Mouse (Mus musculus) heart, adult 2 months (tissue): ENCODE data around the gene Ncor2. TPM values are rescaled to one million over a fixed set of nuclear protein-coding genes. Genes with fewer than 3 reads are reported as not detected.
A peak's percentile ranks its signal among the peaks of the same experiment; 100 is the strongest.

Experiments used
- DNase-seq, 2 experiments: peaks; one replicate each; pipeline ENCODE4 v3.0.0; 2021
- H3K27ac ChIP-seq: fragments of 200-600 bp; 2 replicates; pipeline ENCODE4 v1.8.1; 2022
- H3K27me3 ChIP-seq: fragments of 200-500 bp; 2 replicates; pipeline ENCODE4 v1.6.1; 2012; ENCODE audit warnings: mild to moderate bottlenecking, low read length, inconsistent platforms, mixed read lengths; ENCODE audit not compliant: control insufficient read depth, insufficient read depth
- H3K36me3 ChIP-seq: fragments of 200-500 bp; 2 replicates; pipeline ENCODE4 v1.6.1; 2012; ENCODE audit warnings: low read length, inconsistent platforms; ENCODE audit not compliant: control insufficient read depth, insufficient read depth
- H3K4me1 ChIP-seq: fragments of 200-500 bp; 2 replicates; pipeline ENCODE4 v1.6.1; 2011; ENCODE audit warnings: low read length; ENCODE audit not compliant: control insufficient read depth, insufficient read depth
- H3K4me3 ChIP-seq: fragments of 200-600 bp; 2 replicates; pipeline ENCODE4 v1.8.1; 2022
- H3K79me2 ChIP-seq: fragments of 200-500 bp; replicated peaks from 2 replicates; pipeline ENCODE4 v1.6.1; 2012; ENCODE audit warnings: mild to moderate bottlenecking, inconsistent platforms, low read length, moderate library complexity, mixed read lengths; ENCODE audit not compliant: control insufficient read depth, insufficient read depth
- H3K9ac ChIP-seq: fragments of 200-500 bp; 2 replicates; pipeline ENCODE4 v1.6.1; 2012; ENCODE audit warnings: low read depth, mild to moderate bottlenecking, control low read depth, inconsistent platforms, low read length, mixed read lengths
- CTCF ChIP-seq: fragments of 200-600 bp; IDR thresholded peaks from 2 replicates; pipeline ENCODE4 v1.8.1; 2022; ENCODE audit warnings: antibody characterized with exemption, mild to moderate bottlenecking, moderate library complexity
- EP300 ChIP-seq: fragments of 200-500 bp; IDR thresholded peaks from 2 replicates; pipeline ENCODE4 v1.6.1; 2011; ENCODE audit warnings: low read depth, low read length, control low read depth; ENCODE audit not compliant: insufficient read depth
- POLR2A ChIP-seq: fragments of 200-500 bp; IDR thresholded peaks from 2 replicates; pipeline ENCODE4 v1.6.1; 2011; ENCODE audit warnings: mild to moderate bottlenecking, low read depth, low read length, control low read depth; ENCODE audit not compliant: insufficient read depth
- WGBS: fragments of 180-500 bp; shearing (Covaris S2); methylation state at CpG from one replicate; pipeline ENCODE4 v1.1.7; 2018; 5-methylcytosine and 5-hydroxymethylcytosine counted together
- intact Hi-C: fragments of 180-260 bp; cut with DNase I; formaldehyde crosslinking; loops from one replicate; pipeline ENCODE4 v1.15.1; 2025
- polyA plus RNA-seq: library from polyadenylated mRNA; depleted of rRNA; stranded (reverse); fragments of >200 nt; gene quantifications from 2 replicates; pipeline ENCODE4 v1.2.3, GENCODE M21; 2012
- total RNA-seq, 2 experiments: library from RNA; stranded (reverse); gene quantifications; 2 replicates each; pipeline ENCODE4 v1.2.3; 2021

The Ncor2 gene
- total and polyA plus RNA-seq, 3 experiments: 39.1 to 77.5 (median 73.5) TPM

DNA sequence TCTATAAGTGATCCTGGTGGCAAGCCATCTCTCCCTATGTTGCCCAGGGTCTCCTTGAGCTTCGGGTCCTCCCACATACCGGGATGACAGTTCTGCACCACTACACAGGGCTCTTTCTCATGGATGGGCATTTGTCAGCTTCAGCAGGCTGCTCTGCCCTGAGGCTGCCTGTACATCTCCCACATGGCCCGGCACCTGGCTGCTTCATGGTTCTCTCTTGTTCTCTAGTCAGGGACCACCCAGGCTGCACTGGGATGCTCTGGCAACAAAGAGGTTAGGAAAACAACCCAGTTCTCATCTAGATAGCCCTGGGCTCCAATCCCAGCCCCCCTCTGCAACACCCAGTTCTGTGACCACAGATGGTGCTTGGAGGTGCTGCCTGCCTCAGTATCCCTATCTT is 68.3 kb downstream of the Ncor2 start:
- H3K36me3 ChIP-seq: no peaks in the 10 kb centered on the region
- H3K27me3 ChIP-seq: no peaks in the 10 kb centered on the region
- no peak overlapping the region for H3K4me3 ChIP-seq
- H3K27ac ChIP-seq: no peak overlapping the region
- H3K4me1 ChIP-seq: peaks cover 21% of the 10 kb centered on the region
- no peak overlapping the region for H3K9ac ChIP-seq
- intact Hi-C loops: no loop called here
- WGBS: 87% methylated on average over 3 of the region's 3 CpGs
- TF ChIP-seq CTCF: no peak
- TF ChIP-seq POLR2A: no peak
- TF ChIP-seq EP300: no peak
- no peak for DNase-seq
- no peaks in the 10 kb centered on the region for H3K79me2 ChIP-seq

DNA sequence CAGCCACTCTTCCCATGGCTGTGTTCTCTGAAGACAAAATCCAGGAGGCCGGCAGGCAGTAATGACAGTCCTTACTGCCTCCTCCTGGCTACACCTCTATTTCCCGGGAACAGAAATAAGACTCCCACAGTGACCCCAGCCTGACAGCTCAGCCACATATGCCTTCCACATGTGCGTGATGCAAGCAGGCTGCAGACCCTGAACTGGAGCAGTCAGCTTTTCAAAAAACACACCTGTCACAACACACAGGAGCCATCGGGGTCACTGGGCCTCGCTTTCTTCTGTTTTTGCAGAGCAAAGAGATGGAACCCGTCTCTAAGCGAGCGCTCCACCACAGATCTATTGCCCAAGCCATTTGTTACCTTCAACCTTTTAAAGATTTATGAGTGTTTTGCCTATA is 68.8 kb downstream of the Ncor2 start:
- Histone ChIP-seq H3K9ac (no peak overlapping the region), H3K27ac (no peak overlapping the region), H3K79me2 (no peaks in the 10 kb centered on the region), H3K4me1 (peaks cover 21% of the 10 kb centered on the region), H3K36me3 (no peaks in the 10 kb centered on the region), H3K27me3 (no peaks in the 10 kb centered on the region), H3K4me3 (no peak overlapping the region)
- TF ChIP-seq POLR2A: no peak
- no peak for TF ChIP-seq EP300
- no peak for TF ChIP-seq CTCF
- intact Hi-C loops: no loop called here
- DNase-seq: no peak
- 92% methylated on average over 8 of the region's 8 CpGs for WGBS

DNA sequence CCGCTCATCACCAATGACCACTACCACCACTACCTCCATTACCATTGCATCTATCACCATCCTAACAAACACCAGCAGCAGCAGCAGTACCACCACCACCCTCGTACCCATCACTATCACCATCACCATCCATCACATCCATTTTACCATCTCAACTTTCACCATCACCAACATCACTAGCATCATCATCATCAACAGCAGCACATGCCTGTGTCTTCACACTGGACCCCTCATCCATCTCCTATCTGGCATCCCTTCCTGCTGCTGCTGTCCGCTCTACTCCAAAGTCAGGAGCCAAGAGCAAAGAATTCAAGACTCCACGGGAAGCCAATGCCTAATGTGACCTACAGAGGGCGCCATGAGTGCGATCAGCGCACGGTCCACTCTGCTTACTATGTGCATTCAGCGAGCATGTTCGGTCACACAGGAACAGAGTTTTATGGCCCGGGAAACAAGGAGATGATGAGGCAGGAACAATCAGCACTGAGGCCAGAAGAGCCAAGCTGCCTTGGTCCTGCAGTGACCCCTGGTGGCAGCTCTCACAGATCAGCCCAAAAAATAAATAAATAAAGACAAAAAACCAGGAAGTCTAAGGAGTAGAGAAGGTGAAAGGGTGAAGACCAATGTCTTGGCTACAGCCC is 71.9 kb downstream of the Ncor2 start:
- intact Hi-C loops: loop anchor here (1.0 to 5.0 kb wide), 9 partner anchors 35 to 206 kb away; partner anchors contain the start of gene Ncor2
- Histone ChIP-seq H3K79me2 (no peaks in the 10 kb centered on the region), H3K4me3 (no peak overlapping the region), H3K27me3 (no peaks in the 10 kb centered on the region), H3K27ac (no peak overlapping the region), H3K9ac (no peak overlapping the region), H3K4me1 (peaks cover 19% of the 10 kb centered on the region), H3K36me3 (no peaks in the 10 kb centered on the region)
- WGBS: 43% methylated on average over 11 of the region's 11 CpGs
- peak; percentile 84 for TF ChIP-seq CTCF
- peak; percentile 83; the same call in 1 of the 2 replicates for TF ChIP-seq EP300
- no peak for TF ChIP-seq POLR2A
- DNase-seq: peak; percentile 69 to 75

DNA sequence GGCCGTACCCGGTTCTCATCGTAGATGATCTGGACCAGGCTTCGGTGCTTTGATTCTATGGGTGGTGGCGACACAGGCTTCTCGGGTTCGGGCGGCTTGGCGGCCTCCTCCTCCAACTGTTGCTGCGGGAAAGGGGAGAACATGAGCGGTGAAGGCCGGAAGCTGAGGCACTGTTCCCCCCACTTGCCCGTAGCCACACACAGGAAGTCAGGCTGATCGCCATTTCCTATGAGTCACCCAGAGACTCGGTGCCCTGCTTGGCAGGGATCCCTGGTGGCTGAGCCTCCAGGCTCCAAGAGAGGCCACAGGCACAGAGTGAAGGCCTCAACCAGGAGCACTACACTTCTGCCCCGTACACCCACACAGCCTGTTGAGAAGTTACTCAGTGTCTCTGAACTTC is 72.8 kb downstream of the Ncor2 start:
- peak; percentile 59 to 78 for DNase-seq
- no peak overlapping the region for H3K9ac ChIP-seq
- no peaks in the 10 kb centered on the region for H3K36me3 ChIP-seq
- H3K27ac ChIP-seq: 0 out of 2 replicates have a peak overlapping the region, but pooled peaks have one; percentile 3
- intact Hi-C loops: loop anchor here (2.0 to 5.0 kb wide), 7 partner anchors 34 to 205 kb away; partner anchors contain the start of gene Ncor2
- peaks cover 14% of the 10 kb centered on the region for H3K4me1 ChIP-seq
- 54% methylated on average over 16 of the region's 16 CpGs for WGBS
- H3K79me2 ChIP-seq: no peaks in the 10 kb centered on the region
- TF ChIP-seq POLR2A (no peak), EP300 (no peak), CTCF (no peak)
- no peak overlapping the region for H3K4me3 ChIP-seq
- H3K27me3 ChIP-seq: no peaks in the 10 kb centered on the region

DNA sequence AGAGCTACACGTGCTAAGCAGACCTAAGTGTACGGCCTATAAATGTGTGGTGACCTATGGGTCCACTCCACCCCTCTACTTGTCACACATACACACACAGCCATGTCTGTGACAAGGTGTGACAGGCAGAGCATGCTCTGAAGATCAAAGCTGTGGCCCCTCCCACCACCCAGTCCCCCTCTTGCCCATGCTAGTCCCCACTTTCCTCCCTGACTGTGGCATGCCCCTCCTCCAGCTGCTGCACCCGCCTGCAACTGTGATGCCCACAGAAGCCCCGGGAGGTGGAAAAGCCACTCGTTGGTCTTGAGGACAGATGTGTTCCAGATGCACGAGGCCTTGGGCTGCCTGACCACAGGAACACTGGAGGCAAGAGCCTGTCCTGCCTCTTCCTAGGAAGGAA is 74.2 kb downstream of the Ncor2 start:
- Histone ChIP-seq H3K4me1 (peaks cover 12% of the 10 kb centered on the region), H3K4me3 (no peak overlapping the region), H3K27ac (no peak overlapping the region), H3K79me2 (no peaks in the 10 kb centered on the region), H3K36me3 (no peaks in the 10 kb centered on the region), H3K27me3 (no peaks in the 10 kb centered on the region), H3K9ac (no peak overlapping the region)
- TF ChIP-seq CTCF (no peak), POLR2A (no peak), EP300 (no peak)
- intact Hi-C loops: loop anchor here (5.0 kb wide), 3 partner anchors 33 to 88 kb away; no protein-coding TSS in a partner anchor
- WGBS: 75% methylated on average over 6 of the region's 6 CpGs
- DNase-seq: no peak

DNA sequence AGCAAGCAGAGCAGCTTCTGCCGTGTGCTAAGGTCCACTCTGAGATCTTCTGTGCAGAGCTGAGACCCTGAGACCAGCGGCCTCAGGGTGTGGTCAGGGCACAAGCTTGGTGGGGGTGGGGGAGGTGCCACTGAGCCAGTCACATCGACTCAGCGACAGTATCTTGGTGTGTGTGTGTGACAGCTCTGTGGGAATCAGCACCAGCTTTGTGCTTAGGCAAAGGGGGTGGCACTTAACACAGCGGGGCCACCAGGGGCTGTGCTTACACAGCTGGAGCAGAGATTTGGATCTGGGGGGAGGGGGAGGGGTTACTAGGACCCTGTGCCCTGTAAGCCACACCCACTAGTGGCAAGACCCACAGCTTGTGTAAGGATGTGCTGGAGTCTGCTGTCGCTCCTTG is 75.6 kb downstream of the Ncor2 start:
- Histone ChIP-seq H3K79me2 (no peaks in the 10 kb centered on the region), H3K27me3 (no peaks in the 10 kb centered on the region), H3K36me3 (no peaks in the 10 kb centered on the region), H3K27ac (no peak overlapping the region), H3K4me1 (peaks cover 14% of the 10 kb centered on the region), H3K9ac (no peak overlapping the region), H3K4me3 (no peak overlapping the region)
- intact Hi-C loops: no loop called here
- 60% methylated on average over 6 of the region's 6 CpGs for WGBS
- TF ChIP-seq EP300: no peak
- no peak for TF ChIP-seq POLR2A
- DNase-seq: no peak
